Mouse (Mus musculus) midbrain, embryonic 16.5 days (tissue): ENCODE measurements at regions not wholly inside any gene's neighbourhood (a gene's known extent, or its start where the extent isn't known, plus 50 kb on each side); places are given as distances from the start of the nearest gene placed in this dataset.
"Not testable (repeated sequence)": the region's sequence is repeated elsewhere in the genome, so short reads cannot be mapped to it uniquely, and the experiment has no call there.

Experiments
- ATAC-seq: fragments of 200-750 bp; cut with Nextera tagmentation; 2 replicates; pipeline ENCODE4 v1.8.0; 2017; ENCODE audit warnings: moderate TSS enrichment
- H3K27ac ChIP-seq: fragments of 300-500 bp; sonication (generic); 2 replicates; pipeline ENCODE4 v1.5.1; 2014; ENCODE audit warnings: mild to moderate bottlenecking, low read length, mixed read lengths
- H3K27me3 ChIP-seq: fragments of 300-500 bp; sonication (generic); 2 replicates; pipeline ENCODE4 v1.6.1; 2014; ENCODE audit warnings: low read depth, low read length, mixed read lengths; ENCODE audit not compliant: control insufficient read depth, insufficient read depth
- H3K36me3 ChIP-seq: fragments of 300-500 bp; sonication (generic); 2 replicates; pipeline ENCODE4 v1.6.1; 2014; ENCODE audit warnings: mild to moderate bottlenecking, low read length, moderate library complexity, mixed read lengths; ENCODE audit not compliant: control insufficient read depth, insufficient read depth
- H3K4me1 ChIP-seq: fragments of 300-500 bp; sonication (generic); 2 replicates; pipeline ENCODE4 v1.6.1; 2014; ENCODE audit warnings: mild to moderate bottlenecking, low read length, mixed read lengths; ENCODE audit not compliant: control insufficient read depth, insufficient read depth
- H3K4me2 ChIP-seq: fragments of 300-500 bp; sonication (generic); 2 replicates; pipeline ENCODE4 v1.6.1; 2014; ENCODE audit warnings: mild to moderate bottlenecking, low read length, mixed read lengths
- H3K4me3 ChIP-seq: fragments of 300-500 bp; sonication (generic); 2 replicates; pipeline ENCODE4 v1.5.1; 2014; ENCODE audit warnings: low read depth, mild to moderate bottlenecking, low read length, moderate library complexity, mixed read lengths
- H3K9ac ChIP-seq: fragments of 300-500 bp; sonication (generic); 2 replicates; pipeline ENCODE4 v1.6.1; 2014; ENCODE audit warnings: low read depth, low read length, mixed read lengths
- H3K9me3 ChIP-seq: fragments of 300-500 bp; sonication (generic); replicated peaks from 2 replicates; pipeline ENCODE4 v1.6.1; 2014; ENCODE audit warnings: mild to moderate bottlenecking, low read length, mixed read lengths; ENCODE audit not compliant: control insufficient read depth, poor library complexity, severe bottlenecking
- WGBS: fragments of 180-500 bp; shearing (Covaris S2); extraction: QIAGEN DNeasy Blood & Tissue Kit; methylation state at CpG from one replicate; pipeline ENCODE4 v1.1.7; 2014; 5-methylcytosine and 5-hydroxymethylcytosine counted together

DNA sequence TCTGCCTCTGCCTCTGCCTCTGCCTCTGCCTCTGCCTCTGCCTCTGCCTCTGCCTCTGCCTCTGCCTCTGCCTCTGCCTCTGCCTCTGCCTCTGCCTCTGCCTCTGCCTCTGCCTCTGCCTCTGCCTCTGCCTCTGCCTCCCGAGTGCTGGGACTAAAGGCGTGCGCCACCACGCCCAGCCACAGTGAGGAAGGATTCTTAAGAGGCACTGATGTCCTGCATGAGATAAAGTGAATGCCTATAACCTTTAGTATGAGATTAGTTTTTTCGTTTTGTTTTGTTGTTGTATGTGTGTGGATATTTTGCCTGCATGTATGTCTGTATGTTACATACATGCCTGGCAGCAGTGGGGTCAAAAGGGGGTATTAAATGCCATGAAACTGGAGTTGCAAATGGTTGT is 63.2 kb downstream of the Hlx start:
- not testable (repeated sequence) for ATAC-seq, H3K4me3 ChIP-seq, H3K4me2 ChIP-seq, H3K27ac ChIP-seq, H3K9me3 ChIP-seq, H3K36me3 ChIP-seq, H3K27me3 ChIP-seq, H3K9ac ChIP-seq, H3K4me1 ChIP-seq
- WGBS: 88% methylated on average over 5 of the region's 5 CpGs

DNA sequence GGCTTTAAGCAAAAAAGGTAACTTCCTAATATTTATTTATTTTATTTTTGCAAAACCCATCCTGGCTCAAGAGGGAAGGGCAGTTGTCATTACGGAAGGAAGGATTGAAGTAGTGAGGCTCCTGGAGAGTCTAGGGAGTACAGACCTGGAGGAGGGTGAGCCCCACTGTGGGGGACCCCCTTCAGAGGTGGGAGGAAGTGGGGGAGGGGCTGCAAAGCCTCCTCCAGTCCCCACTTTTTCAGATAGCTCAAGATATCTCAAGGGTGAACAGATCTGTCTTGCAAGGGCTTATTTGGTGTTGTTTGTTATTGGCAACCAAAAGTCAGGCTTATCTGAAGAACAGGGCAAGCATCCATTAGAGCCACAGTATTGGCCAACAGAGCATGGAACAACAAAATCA is 64.0 kb downstream of the Hlx start:
- H3K9ac ChIP-seq: no peak overlapping the region
- H3K36me3 ChIP-seq: no peaks in the 10 kb centered on the region
- no peak overlapping the region for H3K4me3 ChIP-seq
- 0 out of 2 replicates have a peak, but pooled peaks cover 4% of the 10 kb centered on the region for H3K4me1 ChIP-seq
- H3K27ac ChIP-seq: no peak overlapping the region
- no peak overlapping the region for H3K4me2 ChIP-seq
- H3K9me3 ChIP-seq: no peaks in the 10 kb centered on the region
- no peak for ATAC-seq
- H3K27me3 ChIP-seq: no peaks in the 10 kb centered on the region
- 52% methylated on average over 1 of the region's 1 CpGs for WGBS

DNA sequence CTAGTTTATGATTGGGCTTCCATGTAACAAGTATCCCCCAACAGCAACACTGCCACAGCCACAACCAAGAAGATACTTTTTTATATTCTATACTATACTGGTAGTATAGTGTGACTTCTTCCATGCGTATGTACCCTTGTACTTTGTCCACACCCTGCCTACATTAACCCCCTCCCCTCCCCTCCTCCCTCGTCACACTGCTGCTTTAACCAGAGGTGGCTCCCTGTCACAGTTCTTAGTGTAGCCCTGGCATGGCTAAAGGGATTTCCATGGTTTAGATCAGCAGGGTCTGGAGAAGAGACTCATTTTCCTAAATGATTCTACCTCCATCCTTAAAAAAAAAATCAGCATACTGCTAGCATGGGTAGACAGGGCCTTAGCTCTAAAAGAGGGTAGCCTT is 64.4 kb downstream of the Hlx start:
- no peaks in the 10 kb centered on the region for H3K9me3 ChIP-seq
- no peak overlapping the region for H3K9ac ChIP-seq
- no peaks in the 10 kb centered on the region for H3K36me3 ChIP-seq
- no peak overlapping the region for H3K4me3 ChIP-seq
- no peaks in the 10 kb centered on the region for H3K27me3 ChIP-seq
- 54% methylated on average over 2 of the region's 2 CpGs for WGBS
- H3K4me1 ChIP-seq: 0 out of 2 replicates have a peak, but pooled peaks cover 4% of the 10 kb centered on the region
- H3K4me2 ChIP-seq: no peak overlapping the region
- no peak for ATAC-seq
- H3K27ac ChIP-seq: no peak overlapping the region

DNA sequence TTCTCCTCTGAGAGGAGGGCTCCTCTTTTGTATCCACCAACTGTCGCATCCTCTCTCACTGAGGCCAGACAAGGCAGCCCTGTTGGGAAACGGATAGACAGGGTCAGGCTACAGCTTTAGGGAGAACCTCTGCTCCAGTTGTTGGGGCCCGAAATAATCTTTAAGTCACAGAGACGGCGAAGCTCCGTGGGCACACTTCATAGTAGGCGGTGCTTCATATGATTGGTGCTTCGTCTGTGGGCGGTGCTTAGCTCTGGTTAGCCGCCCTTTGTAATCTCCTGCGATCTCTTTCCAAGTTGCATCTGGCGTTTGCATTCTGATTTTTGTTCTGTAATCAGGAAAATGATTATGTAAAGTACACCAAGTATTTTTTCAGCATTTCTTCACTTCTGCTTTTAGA is 67.2 kb downstream of the Hlx start:
- Histone ChIP-seq H3K4me3 (no peak overlapping the region), H3K27me3 (no peaks in the 10 kb centered on the region), H3K27ac (no peak overlapping the region), H3K36me3 (no peaks in the 10 kb centered on the region), H3K4me2 (no peak overlapping the region), H3K4me1 (0 out of 2 replicates have a peak, but pooled peaks cover 4% of the 10 kb centered on the region), H3K9me3 (no peaks in the 10 kb centered on the region), H3K9ac (no peak overlapping the region)
- 73% methylated on average over 12 of the region's 12 CpGs for WGBS
- no peak for ATAC-seq

DNA sequence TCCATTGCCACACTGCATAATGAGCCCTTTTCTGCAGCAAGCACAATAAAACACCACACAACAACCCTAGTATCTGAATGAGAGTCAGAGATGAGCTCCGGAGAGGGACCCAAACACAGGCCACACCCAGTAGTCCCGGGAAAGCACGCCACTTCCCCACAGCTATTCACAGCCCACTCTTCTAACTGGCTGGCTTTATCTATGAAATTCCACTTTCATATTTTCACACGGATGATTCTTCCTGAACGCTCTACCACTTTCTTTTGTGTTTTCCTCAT is 68.4 kb downstream of the Hlx start:
- no peaks in the 10 kb centered on the region for H3K36me3 ChIP-seq
- H3K9me3 ChIP-seq: no peaks in the 10 kb centered on the region
- 74% methylated on average over 5 of the region's 5 CpGs for WGBS
- H3K9ac ChIP-seq: no peak overlapping the region
- no peak overlapping the region for H3K4me3 ChIP-seq
- H3K27me3 ChIP-seq: no peaks in the 10 kb centered on the region
- peak overlapping the region; percentile 12; the same call in 1 of the 2 replicates for H3K4me2 ChIP-seq
- 0 out of 2 replicates have a peak, but pooled peaks cover 4% of the 10 kb centered on the region for H3K4me1 ChIP-seq
- no peak for ATAC-seq
- H3K27ac ChIP-seq: no peak overlapping the region

DNA sequence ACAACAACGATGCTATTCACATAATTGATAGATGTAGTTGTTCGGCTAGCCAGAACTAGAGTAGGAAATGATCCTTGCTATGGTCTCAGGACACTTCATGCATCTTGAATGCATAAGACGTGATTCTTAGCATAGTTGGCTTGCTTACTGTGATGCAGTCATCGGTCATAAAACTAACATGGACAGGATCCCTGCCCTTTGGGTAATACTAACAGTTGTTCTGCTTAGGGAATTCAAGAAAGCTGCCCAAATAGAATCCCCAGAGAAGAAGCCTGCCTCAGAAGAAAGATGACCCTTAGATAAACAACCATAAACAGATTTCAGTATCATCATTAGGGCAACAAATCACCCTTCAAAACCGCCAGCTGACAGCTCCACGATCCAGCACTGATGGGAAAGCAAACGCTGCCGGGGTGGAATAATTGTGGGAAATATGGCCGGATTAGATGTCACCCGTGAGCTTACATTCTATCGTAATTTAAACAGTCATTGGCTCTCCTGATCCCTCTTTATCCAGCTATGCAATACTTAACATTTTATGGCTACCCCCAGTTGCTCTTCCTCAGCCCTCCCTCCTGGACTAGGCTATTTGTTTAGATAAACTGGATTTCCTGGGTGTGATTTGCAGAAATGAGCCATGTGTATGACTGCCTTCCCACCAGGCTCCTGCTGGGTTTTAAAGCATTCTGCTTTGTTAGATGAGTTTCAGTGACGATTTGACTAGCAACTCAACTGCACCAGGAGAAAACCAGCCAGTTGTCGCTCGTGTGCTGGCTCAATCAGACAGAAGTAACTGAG is 68.9 kb downstream of the Hlx start:
- 0 out of 2 replicates have a peak, but pooled peaks cover 4% of the 10 kb centered on the region for H3K4me1 ChIP-seq
- no peak overlapping the region for H3K27ac ChIP-seq
- 61% methylated on average over 14 of the region's 14 CpGs for WGBS
- no peaks in the 10 kb centered on the region for H3K9me3 ChIP-seq
- no peak for ATAC-seq
- no peaks in the 10 kb centered on the region for H3K27me3 ChIP-seq
- H3K4me3 ChIP-seq: no peak overlapping the region
- H3K36me3 ChIP-seq: no peaks in the 10 kb centered on the region
- no peak overlapping the region for H3K9ac ChIP-seq
- peak overlapping the region; percentile 12; the same call in 1 of the 2 replicates for H3K4me2 ChIP-seq

DNA sequence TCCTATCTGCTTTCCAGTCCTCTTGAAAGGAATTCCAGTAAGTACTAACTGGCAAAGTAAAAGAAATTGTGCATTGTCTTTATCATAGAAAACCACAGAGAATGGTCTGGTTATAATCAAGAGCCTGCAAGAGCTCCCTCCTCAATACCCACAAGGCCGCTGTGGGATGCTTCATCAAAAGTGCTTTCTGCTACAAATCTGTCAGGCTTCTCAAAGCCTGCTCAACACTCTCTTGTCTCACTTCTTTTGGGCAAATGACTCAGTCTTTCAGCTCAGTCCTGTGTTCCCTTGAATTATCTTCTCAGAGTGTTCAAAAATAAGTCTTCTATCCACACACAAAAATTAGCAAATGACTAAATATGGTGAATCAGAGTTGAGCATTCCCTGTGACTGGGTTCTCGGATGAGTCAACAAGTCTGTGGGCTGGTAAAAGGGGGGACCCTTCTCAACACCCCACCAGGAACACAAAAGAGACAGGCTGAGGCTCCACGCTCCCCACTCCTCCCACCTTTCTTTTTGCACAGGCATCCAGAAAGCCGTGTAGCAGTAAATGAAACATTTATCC is 81.8 kb downstream of the Hlx start:
- H3K4me2 ChIP-seq: no peak overlapping the region
- no peak overlapping the region for H3K4me3 ChIP-seq
- WGBS: 85% methylated on average over 4 of the region's 4 CpGs
- no peaks in the 10 kb centered on the region for H3K36me3 ChIP-seq
- peaks cover 7% of the 10 kb centered on the region for H3K9me3 ChIP-seq
- no peak overlapping the region for H3K9ac ChIP-seq
- H3K4me1 ChIP-seq: no peaks in the 10 kb centered on the region
- no peak overlapping the region for H3K27ac ChIP-seq
- no peaks in the 10 kb centered on the region for H3K27me3 ChIP-seq
- ATAC-seq: no peak

DNA sequence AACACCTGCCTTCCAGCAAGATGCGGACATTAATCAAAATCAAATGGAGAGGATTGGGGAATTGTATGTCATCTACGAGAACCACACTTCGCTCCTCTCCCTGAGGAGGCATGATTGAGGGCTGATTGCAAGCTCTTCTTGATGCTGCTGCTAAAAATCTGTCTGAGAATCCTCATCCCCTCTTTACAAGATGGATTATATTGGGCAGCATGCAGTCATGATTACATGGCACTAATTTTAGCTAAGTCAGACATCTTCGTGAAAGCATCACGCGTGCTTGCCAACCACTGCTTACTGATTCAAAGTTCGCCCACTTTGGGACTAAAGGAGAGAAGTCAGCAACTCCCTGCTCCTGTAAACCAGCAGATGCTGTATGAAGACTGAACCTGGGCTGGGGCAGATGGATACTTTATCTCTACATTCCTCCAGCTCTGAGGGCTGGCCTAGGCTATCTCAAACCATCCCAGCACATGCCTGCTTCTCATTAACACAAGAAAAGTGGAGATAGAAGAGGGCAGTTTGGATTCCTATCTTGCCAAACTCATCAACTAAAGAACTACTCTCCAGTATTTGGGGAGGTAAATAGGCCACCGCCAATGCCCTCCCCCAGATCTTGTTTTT is 84.4 kb downstream of the Hlx start:
- Histone ChIP-seq H3K9me3 (peaks cover 7% of the 10 kb centered on the region), H3K27ac (no peak overlapping the region), H3K27me3 (no peaks in the 10 kb centered on the region), H3K9ac (no peak overlapping the region), H3K4me3 (no peak overlapping the region), H3K4me1 (no peaks in the 10 kb centered on the region), H3K4me2 (no peak overlapping the region), H3K36me3 (no peaks in the 10 kb centered on the region)
- ATAC-seq: no peak
- 90% methylated on average over 8 of the region's 8 CpGs for WGBS
